Mouse (Mus musculus) midbrain, embryonic 15.5 days (tissue): ENCODE data around the gene Stra6. TPM values are rescaled to one million over a fixed set of nuclear protein-coding genes. Genes with fewer than 3 reads are reported as not detected.

Experiments used
- ATAC-seq: fragments of 200-750 bp; cut with Nextera tagmentation; replicated peaks from 2 replicates; pipeline ENCODE4 v1.8.0; 2017; ENCODE audit warnings: moderate TSS enrichment
- H3K27ac ChIP-seq: fragments of 300-500 bp; sonication (generic); 2 replicates; pipeline ENCODE4 v1.5.1; 2015; ENCODE audit warnings: mild to moderate bottlenecking, inconsistent platforms
- H3K27me3 ChIP-seq: fragments of 300-500 bp; sonication (generic); replicated peaks from 2 replicates; pipeline ENCODE4 v1.6.1; 2015; ENCODE audit warnings: inconsistent platforms
- H3K36me3 ChIP-seq: fragments of 300-500 bp; sonication (generic); replicated peaks from 2 replicates; pipeline ENCODE4 v1.6.1; 2015; ENCODE audit warnings: inconsistent platforms
- H3K4me1 ChIP-seq: fragments of 300-500 bp; sonication (generic); 2 replicates; pipeline ENCODE4 v1.6.1; 2015; ENCODE audit warnings: inconsistent platforms
- H3K4me2 ChIP-seq: fragments of 300-500 bp; sonication (generic); 2 replicates; pipeline ENCODE4 v1.6.1; 2015; ENCODE audit warnings: inconsistent platforms, mild to moderate bottlenecking, moderate library complexity
- H3K4me3 ChIP-seq: fragments of 300-500 bp; sonication (generic); 2 replicates; pipeline ENCODE4 v1.5.1; 2015; ENCODE audit warnings: mild to moderate bottlenecking, inconsistent platforms
- H3K9ac ChIP-seq: fragments of 300-500 bp; sonication (generic); 2 replicates; pipeline ENCODE4 v1.6.1; 2015; ENCODE audit warnings: mild to moderate bottlenecking, inconsistent platforms
- H3K9me3 ChIP-seq: fragments of 300-500 bp; sonication (generic); 2 replicates; pipeline ENCODE4 v1.6.1; 2016; ENCODE audit warnings: inconsistent platforms
- WGBS: fragments of 180-500 bp; shearing (Covaris S2); methylation state at CpG from one replicate; pipeline ENCODE4 v1.1.7; 2015; ENCODE audit warnings: mixed read lengths; 5-methylcytosine and 5-hydroxymethylcytosine counted together
- polyA plus RNA-seq: library from polyadenylated mRNA; unstranded; fragments of >200 nt; fragmentation: Nextera tagmentation; extraction: Ambion mirVana; gene quantifications from 2 replicates; pipeline ENCODE4 v1.2.1, GENCODE M21; 2015

Stra6 gene
- polyA plus RNA-seq, 1 experiment from 2014 or later: 15.7 TPM

DNA sequence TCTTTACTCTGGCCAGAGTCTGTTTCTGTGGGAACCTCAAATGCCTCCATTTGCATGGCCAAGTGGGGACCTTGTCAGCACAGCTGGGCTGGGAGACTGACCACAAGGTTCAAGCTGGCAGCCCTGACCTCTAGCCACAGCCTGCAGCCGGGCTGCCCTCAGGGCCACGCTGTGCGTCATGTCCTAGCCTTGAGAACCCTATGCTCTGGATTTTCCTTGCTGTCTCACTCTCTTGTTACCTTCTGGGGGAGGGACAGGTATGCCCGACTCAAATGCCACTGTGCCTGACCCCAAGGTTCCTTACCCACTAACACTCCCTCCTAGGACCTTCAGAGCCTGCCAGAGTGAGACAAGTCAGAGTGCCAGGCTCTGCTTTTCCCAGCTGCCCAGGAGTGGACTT, 26.6 kb upstream of the Stra6 start:
- H3K27ac ChIP-seq: no peak overlapping the region
- H3K9me3 ChIP-seq: no peaks in the 10 kb centered on the region
- peaks cover 8% of the 10 kb centered on the region; the same call in 1 of the 2 replicates for H3K27me3 ChIP-seq
- peaks cover 27% of the 10 kb centered on the region for H3K4me1 ChIP-seq
- 80% methylated on average over 4 of the region's 4 CpGs for WGBS
- H3K4me2 ChIP-seq: no peak overlapping the region
- H3K36me3 ChIP-seq: no peaks in the 10 kb centered on the region
- H3K4me3 ChIP-seq: no peak overlapping the region
- no peak overlapping the region for H3K9ac ChIP-seq
- ATAC-seq: no peak

DNA sequence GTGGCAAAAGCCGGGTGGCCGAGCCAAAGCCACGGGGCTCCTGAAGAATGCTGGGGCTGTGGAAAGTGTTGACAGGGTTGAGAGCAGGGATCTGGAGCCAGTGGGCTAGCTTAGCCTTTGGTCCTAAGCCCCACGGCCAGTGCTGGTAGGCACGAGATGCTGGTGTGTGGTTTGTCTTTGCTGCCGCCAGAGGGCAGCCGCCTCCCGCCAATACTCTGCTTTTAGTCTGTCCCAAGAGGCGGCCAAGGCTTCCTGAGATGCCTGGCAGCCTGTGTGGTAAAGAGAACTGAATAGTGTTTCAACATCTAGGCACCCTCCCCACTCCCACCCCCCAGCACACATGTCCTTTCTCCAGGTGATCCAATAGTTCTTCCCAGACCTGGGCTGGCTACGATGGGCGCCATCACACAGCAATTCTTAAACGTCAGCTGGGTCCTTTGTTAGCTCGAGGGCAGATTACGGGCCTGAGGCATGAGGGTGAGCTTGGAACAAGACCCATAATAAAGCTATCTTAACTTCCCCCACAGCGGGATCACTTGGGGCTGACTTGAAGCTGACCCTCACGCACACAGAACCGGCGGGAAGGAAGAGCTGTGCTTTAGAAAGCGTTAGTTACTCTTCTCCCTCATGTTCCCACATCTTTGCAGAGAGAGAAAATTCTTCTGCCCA, 25.0 kb upstream of the Stra6 start:
- H3K27ac ChIP-seq: peak overlapping the region; percentile 13; the same call in 1 of the 2 replicates
- H3K27me3 ChIP-seq: peaks cover 8% of the 10 kb centered on the region; the same call in 1 of the 2 replicates
- peaks cover 43% of the 10 kb centered on the region for H3K4me1 ChIP-seq
- WGBS: 15% methylated on average over 19 of the region's 19 CpGs
- no peaks in the 10 kb centered on the region for H3K9me3 ChIP-seq
- no peaks in the 10 kb centered on the region for H3K36me3 ChIP-seq
- no peak overlapping the region for H3K4me2 ChIP-seq
- no peak overlapping the region for H3K9ac ChIP-seq
- H3K4me3 ChIP-seq: no peak overlapping the region
- peak; percentile 82 for ATAC-seq

DNA sequence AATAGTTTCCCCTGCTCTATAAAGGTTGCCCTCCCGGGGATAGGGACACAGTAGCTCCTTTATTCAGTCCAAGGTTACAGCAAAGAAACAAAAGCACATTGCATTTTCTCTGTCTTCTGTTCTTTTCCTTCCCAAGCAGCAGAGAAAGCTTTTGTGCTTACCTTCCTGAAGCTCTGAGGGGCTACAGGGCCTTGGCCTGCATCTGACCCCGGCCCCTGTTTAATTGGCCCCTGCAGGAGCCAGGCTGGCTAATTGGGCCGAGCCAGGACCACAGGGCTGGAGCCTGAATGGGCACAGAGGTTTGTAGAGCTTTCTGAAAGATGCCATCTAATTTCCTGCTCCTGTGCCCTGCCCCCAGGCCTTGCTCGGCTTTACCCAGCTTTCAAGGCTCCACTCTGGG, 22.6 kb upstream of the Stra6 start:
- H3K27ac ChIP-seq: peak overlapping the region; percentile 42

DNA sequence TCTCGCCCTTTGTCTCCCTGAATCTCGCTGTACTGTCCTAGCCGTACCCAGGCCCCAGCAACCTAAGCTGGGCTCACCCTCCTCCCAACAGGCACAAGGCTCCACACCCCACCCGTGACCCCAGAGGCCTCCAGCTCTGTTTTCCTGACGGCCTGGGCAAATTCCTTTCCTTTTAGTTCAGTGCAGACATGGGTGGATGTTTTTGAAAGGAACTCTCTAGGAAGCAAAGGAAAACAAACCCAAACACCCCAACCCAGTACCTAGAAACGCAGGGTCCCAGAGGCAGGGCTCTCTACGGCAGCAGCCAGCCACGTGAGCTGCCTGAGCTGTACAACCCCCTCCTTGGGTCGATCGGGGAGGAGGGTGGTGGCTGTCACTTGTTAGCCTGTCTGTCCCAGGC, 21.2 kb upstream of the Stra6 start:
- no peaks in the 10 kb centered on the region for H3K9me3 ChIP-seq

More for the DNA sequence above, 22.6 kb upstream of the Stra6 start:
- 21% methylated on average over 4 of the region's 4 CpGs for whole genome bisulfite sequencing
- Histone ChIP-seq H3K9ac (no peak overlapping the region), H3K9me3 (no peaks in the 10 kb centered on the region), H3K4me3 (no peak overlapping the region), H3K4me2 (no peak overlapping the region), H3K27me3 (peaks cover 8% of the 10 kb centered on the region; the same call in 1 of the 2 replicates), H3K4me1 (peaks cover 65% of the 10 kb centered on the region), H3K36me3 (no peaks in the 10 kb centered on the region)
- no peak for ATAC-seq

DNA sequence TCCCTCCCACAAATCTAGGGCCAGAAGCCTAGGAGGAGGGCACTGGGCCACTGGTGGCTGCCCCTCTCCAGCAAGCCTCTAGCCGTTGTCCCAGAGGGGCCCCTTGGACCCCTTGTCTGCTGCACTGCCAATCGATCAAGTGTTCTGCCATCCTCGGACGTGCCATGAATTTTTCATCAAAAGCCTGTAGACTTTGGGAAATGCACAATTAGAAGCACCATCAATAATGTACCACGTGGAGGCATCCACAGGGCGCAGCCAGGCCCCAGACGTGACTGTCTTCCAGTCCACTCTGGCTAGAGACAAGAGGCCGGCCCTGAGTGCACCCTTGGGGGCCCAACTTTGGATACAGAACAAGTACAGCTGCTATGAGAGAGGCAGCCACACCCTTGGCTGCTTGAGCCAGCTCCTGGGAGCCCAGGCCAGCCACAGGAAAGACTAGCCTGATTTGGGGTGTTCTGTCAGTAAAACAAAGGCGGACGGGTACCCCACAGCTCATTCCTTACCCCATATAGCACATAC, 20.0 kb upstream of the Stra6 start:
- WGBS: 63% methylated on average over 10 of the region's 10 CpGs
- H3K4me1 ChIP-seq: peaks cover 74% of the 10 kb centered on the region
- H3K27ac ChIP-seq: peak overlapping the region; percentile 78
- ATAC-seq: no peak
- H3K9ac ChIP-seq: no peak overlapping the region
- H3K4me2 ChIP-seq: no peak overlapping the region
- H3K27me3 ChIP-seq: no peaks in the 10 kb centered on the region
- H3K4me3 ChIP-seq: no peak overlapping the region
- no peaks in the 10 kb centered on the region for H3K36me3 ChIP-seq
- H3K9me3 ChIP-seq: no peaks in the 10 kb centered on the region

More for the DNA sequence above, 21.2 kb upstream of the Stra6 start:
- Histone ChIP-seq H3K27ac (0 out of 2 replicates have a peak overlapping the region, but pooled peaks have one; percentile 42), H3K36me3 (no peaks in the 10 kb centered on the region), H3K27me3 (peaks cover 7% of the 10 kb centered on the region; the same call in 1 of the 2 replicates), H3K4me3 (no peak overlapping the region), H3K4me1 (peaks cover 68% of the 10 kb centered on the region), H3K4me2 (no peak overlapping the region), H3K9ac (no peak overlapping the region)
- 20% methylated on average over 10 of the region's 10 CpGs for WGBS
- no peak for ATAC-seq

DNA sequence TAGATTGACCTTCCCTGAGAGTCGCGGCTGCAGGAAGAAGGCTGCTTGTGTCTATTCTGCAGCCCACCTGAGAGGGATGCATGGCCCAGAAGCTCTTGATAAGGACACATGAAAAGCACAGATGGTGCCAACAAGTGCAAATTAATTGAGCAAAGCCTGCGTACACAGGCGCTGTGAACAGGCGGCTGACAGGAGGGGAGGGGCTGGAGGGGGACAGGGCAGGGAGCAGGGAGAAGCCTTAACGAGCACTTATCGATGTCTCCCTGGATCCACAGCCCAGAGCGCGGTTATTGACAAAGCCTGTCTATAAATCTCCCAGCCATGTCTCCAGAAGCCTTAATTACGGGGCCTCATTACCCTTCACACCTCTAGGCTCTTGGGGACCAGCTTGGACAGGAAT, 18.8 kb upstream of the Stra6 start:
- Histone ChIP-seq H3K4me3 (no peak overlapping the region), H3K27ac (peak overlapping the region; percentile 78), H3K9me3 (no peaks in the 10 kb centered on the region), H3K9ac (no peak overlapping the region), H3K36me3 (no peaks in the 10 kb centered on the region), H3K4me1 (peaks cover 80% of the 10 kb centered on the region), H3K4me2 (no peak overlapping the region), H3K27me3 (no peaks in the 10 kb centered on the region)
- 16% methylated on average over 10 of the region's 10 CpGs for WGBS
- no peak for ATAC-seq

DNA sequence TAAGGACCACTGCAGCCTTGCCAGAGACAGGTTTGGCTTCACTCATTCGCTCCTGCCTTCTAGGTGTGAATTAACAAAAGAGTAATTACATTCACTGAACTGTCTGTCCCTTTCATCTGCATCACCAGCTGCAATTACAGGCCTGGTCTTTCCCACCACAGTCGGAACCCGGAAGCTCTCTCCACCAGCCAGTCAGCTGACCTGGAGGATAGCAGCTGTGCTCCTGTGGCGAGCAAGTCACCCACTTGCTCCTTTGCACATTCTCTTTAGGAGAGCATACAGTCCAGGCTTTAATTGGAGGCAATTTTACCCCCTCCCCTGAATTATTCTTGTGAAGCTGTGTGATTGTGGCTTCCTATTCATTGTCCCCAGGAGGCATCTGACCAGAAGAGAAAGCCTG, 17.9 kb upstream of the Stra6 start:
- H3K36me3 ChIP-seq: no peaks in the 10 kb centered on the region
- 28% methylated on average over 4 of the region's 4 CpGs for WGBS

DNA sequence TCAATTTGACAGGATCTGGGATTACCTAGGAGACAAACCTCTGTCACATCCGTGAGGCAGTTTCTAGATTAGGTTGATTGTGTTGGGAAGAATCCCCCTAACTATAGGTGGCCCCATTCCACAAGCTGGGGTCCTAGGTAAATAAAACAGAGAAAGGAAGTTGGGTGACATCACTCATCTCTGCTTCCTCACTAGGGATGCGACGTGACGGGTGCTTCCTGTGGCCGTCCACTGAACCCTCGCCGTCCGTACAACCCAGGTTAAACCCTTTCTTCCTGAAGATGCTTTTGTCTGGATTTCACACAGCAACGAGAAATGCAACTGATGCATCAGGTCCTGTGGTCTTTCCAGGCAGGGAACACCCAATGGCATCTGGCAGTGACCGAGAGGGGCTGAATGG, 16.5 kb upstream of the Stra6 start:
- Histone ChIP-seq H3K9ac (no peak overlapping the region), H3K4me1 (peaks cover 73% of the 10 kb centered on the region), H3K4me3 (no peak overlapping the region), H3K9me3 (no peaks in the 10 kb centered on the region), H3K4me2 (no peak overlapping the region), H3K27ac (no peak overlapping the region), H3K27me3 (no peaks in the 10 kb centered on the region), H3K36me3 (no peaks in the 10 kb centered on the region)
- no peak for ATAC-seq
- 83% methylated on average over 10 of the region's 10 CpGs for WGBS

More for the DNA sequence above, 17.9 kb upstream of the Stra6 start:
- no peaks in the 10 kb centered on the region for H3K27me3 ChIP-seq
- no peak for ATAC-seq
- no peak overlapping the region for H3K4me2 ChIP-seq
- H3K9ac ChIP-seq: no peak overlapping the region
- H3K4me1 ChIP-seq: peaks cover 81% of the 10 kb centered on the region
- H3K27ac ChIP-seq: peak overlapping the region; percentile 78
- no peak overlapping the region for H3K4me3 ChIP-seq
- no peaks in the 10 kb centered on the region for H3K9me3 ChIP-seq

DNA sequence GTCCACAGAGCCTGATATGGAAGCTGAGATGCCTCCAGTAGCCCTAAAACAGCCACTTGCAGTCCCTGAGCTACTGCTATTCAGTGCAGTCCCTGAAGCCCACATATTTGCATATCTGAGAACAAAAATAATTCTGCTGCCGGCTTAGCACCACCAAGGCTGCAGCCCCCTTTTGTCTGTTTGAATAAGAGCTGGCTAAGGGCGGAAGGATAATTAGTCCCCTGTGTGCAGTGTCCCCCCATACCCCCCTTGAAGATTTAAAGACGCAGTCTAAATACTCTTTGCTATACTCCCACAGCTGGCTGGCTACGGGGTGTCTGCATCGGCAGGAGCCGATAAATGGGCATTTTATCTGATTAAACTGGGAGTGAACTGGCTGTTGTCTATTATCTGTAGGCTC, 15.0 kb upstream of the Stra6 start:
- no peak overlapping the region for H3K4me2 ChIP-seq

DNA sequence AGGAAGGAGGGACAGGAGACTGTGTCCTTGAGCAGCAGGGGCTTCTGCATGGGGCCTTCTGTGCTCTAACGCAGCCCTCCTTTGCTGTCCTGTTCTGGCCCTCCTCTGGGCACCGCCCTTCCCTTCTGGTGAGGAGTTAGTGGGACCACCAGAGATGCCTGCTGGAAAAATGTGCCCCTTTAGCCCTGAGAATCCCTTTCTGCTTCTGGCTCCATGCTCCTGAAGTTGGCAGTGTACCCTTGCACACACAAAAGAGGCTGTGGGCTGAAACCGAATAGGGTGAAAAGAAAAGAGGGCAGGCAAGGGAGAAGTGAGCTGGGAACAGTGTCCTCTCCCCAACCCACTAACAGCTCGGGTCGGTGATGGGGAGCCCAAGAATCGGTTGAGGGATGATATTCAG, 14.4 kb upstream of the Stra6 start:
- peaks cover 66% of the 10 kb centered on the region for H3K4me1 ChIP-seq
- H3K27ac ChIP-seq: peak overlapping the region; percentile 86
- H3K4me2 ChIP-seq: no peak overlapping the region
- ATAC-seq: no peak
- H3K4me3 ChIP-seq: no peak overlapping the region
- H3K36me3 ChIP-seq: no peaks in the 10 kb centered on the region
- 23% methylated on average over 6 of the region's 6 CpGs for WGBS
- H3K27me3 ChIP-seq: no peaks in the 10 kb centered on the region
- no peaks in the 10 kb centered on the region for H3K9me3 ChIP-seq
- peak overlapping the region; percentile 23; the same call in 1 of the 2 replicates for H3K9ac ChIP-seq

More for the DNA sequence above, 15.0 kb upstream of the Stra6 start:
- H3K4me3 ChIP-seq: no peak overlapping the region
- no peaks in the 10 kb centered on the region for H3K27me3 ChIP-seq
- peaks cover 65% of the 10 kb centered on the region for H3K4me1 ChIP-seq
- WGBS: 4% methylated on average over 6 of the region's 6 CpGs
- H3K27ac ChIP-seq: peak overlapping the region; percentile 86
- no peaks in the 10 kb centered on the region for H3K9me3 ChIP-seq
- H3K9ac ChIP-seq: no peak overlapping the region; the same call in 1 of the 2 replicates
- H3K36me3 ChIP-seq: no peaks in the 10 kb centered on the region
- ATAC-seq: peak; percentile 44; the same call in 1 of the 2 replicates

DNA sequence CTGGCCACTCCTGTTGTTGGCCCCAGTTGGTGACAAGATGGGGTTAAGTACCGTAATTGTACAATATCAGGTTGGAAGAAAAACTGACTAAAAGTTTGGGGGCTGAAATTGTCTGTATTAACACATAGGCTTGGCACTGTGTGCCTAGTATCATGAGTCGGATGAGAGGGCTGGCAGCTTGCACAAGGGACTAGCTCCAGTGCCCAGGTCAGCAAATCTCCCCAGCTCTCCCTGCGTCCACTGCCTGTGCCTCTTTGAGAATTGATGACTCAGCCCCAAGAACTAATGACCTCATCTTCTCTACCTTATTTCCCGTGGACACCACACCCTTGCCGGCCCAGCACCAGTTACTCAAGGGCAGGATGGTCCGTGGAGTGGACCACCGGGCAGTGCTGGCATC, 13.7 kb upstream of the Stra6 start:
- Histone ChIP-seq H3K4me1 (peaks cover 61% of the 10 kb centered on the region), H3K9ac (no peak overlapping the region), H3K27ac (peak overlapping the region; percentile 86), H3K36me3 (no peaks in the 10 kb centered on the region), H3K27me3 (no peaks in the 10 kb centered on the region), H3K4me2 (no peak overlapping the region), H3K4me3 (no peak overlapping the region), H3K9me3 (no peaks in the 10 kb centered on the region)
- ATAC-seq: no peak
- WGBS: 75% methylated on average over 7 of the region's 7 CpGs

DNA sequence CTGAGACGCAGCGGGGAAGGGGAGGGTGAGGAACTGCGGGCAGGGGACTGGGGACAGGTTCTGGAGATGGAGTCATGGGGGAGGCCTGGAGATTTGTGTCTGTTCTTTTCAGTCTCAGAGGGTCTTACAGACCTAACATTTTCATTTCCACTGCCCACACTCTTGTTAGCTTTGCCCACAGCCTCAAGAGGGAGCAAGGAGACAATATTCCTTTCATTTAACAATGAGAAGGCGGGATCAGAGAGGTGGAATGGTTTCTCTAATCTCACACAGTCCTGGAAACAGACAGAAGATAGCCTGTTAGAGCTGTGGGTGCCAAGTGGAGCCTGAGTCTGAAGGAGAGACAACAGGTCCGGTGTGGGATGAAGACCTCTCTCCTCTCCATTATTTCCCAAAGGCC, 11.7 kb upstream of the Stra6 start:
- no peak for ATAC-seq
- H3K9me3 ChIP-seq: no peaks in the 10 kb centered on the region
- H3K9ac ChIP-seq: no peak overlapping the region
- WGBS: 28% methylated on average over 5 of the region's 5 CpGs
- peaks cover 63% of the 10 kb centered on the region for H3K4me1 ChIP-seq
- H3K27me3 ChIP-seq: no peaks in the 10 kb centered on the region
- H3K36me3 ChIP-seq: no peaks in the 10 kb centered on the region
- no peak overlapping the region for H3K4me3 ChIP-seq
- H3K27ac ChIP-seq: 0 out of 2 replicates have a peak overlapping the region, but pooled peaks have one; percentile 17
- no peak overlapping the region for H3K4me2 ChIP-seq

DNA sequence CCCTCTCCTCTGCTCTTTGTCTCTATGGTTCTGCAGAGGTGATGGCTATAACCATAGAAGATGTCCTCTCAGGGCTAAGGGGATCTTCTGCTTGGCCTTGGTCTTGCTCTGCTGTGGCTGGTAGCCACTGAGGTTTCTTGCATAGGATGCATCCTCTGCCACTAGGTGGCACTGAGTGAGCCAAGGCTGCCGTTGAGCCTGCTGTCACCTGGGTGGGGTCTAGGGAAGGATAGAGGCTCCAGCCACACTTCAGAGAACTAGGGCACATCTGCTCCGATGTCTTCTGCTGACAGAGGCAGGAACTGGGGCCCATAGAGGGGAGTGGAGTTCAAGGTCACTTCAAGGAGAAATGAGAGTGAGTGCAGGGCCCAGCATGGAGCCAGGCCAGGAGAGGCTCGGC, 10.5 kb upstream of the Stra6 start:
- H3K9ac ChIP-seq: no peak overlapping the region
- 12% methylated on average over 3 of the region's 3 CpGs for WGBS
- no peaks in the 10 kb centered on the region for H3K27me3 ChIP-seq
- H3K36me3 ChIP-seq: no peaks in the 10 kb centered on the region
- peaks cover 53% of the 10 kb centered on the region for H3K4me1 ChIP-seq
- no peak overlapping the region for H3K4me2 ChIP-seq
- ATAC-seq: no peak
- H3K4me3 ChIP-seq: no peak overlapping the region
- no peaks in the 10 kb centered on the region for H3K9me3 ChIP-seq
- peak overlapping the region; percentile 72 for H3K27ac ChIP-seq
